Mouse (Mus musculus) hindbrain, postnatal 0 days (tissue): ENCODE measurements around the gene Gins2. TPM values are rescaled to one million over a fixed set of nuclear protein-coding genes. Genes with fewer than 3 reads are reported as not detected.

Experiments
- ATAC-seq: fragments of 200-750 bp; cut with Nextera tagmentation; 2 replicates; pipeline ENCODE4 v1.8.0; 2017; ENCODE audit warnings: mild to moderate bottlenecking, moderate TSS enrichment, moderate library complexity
- DNase-seq: peaks from one replicate; pipeline ENCODE4 v3.0.0-alpha.2; 2015; ENCODE audit warnings: low spot score
- H3K27ac ChIP-seq: fragments of 300-500 bp; sonication (generic); 2 replicates; pipeline ENCODE4 v1.5.1; 2014; ENCODE audit warnings: mild to moderate bottlenecking
- H3K27me3 ChIP-seq: fragments of 300-500 bp; sonication (generic); 2 replicates; pipeline ENCODE4 v1.6.1; 2014; ENCODE audit warnings: low read length, mixed read lengths; ENCODE audit not compliant: insufficient read depth
- H3K36me3 ChIP-seq: fragments of 300-500 bp; sonication (generic); 2 replicates; pipeline ENCODE4 v1.6.1; 2014; ENCODE audit warnings: low read length, mixed read lengths; ENCODE audit not compliant: insufficient read depth
- H3K4me1 ChIP-seq: fragments of 300-500 bp; sonication (generic); 2 replicates; pipeline ENCODE4 v1.6.1; 2014; ENCODE audit warnings: antibody characterized with exemption, low read length, mixed read lengths; ENCODE audit not compliant: insufficient read depth
- H3K4me2 ChIP-seq: fragments of 300-500 bp; sonication (generic); 2 replicates; pipeline ENCODE4 v1.6.1; 2014; ENCODE audit warnings: low read depth, mild to moderate bottlenecking, low read length, moderate library complexity, mixed read lengths
- H3K4me3 ChIP-seq: fragments of 300-500 bp; sonication (generic); 2 replicates; pipeline ENCODE4 v1.5.1; 2014; ENCODE audit warnings: low read length
- H3K9ac ChIP-seq: fragments of 300-500 bp; sonication (generic); replicated peaks from 2 replicates; pipeline ENCODE4 v1.6.1; 2014; ENCODE audit warnings: mild to moderate bottlenecking, low read length, moderate library complexity, mixed read lengths
- H3K9me3 ChIP-seq: fragments of 300-500 bp; sonication (generic); 2 replicates; pipeline ENCODE4 v1.6.1; 2016; ENCODE audit warnings: low read length, mixed read lengths
- CTCF ChIP-seq: IDR thresholded peaks from 2 replicates; pipeline ENCODE4 v1.5.1; 2016; ENCODE audit warnings: antibody characterized with exemption, control low read depth, low read depth
- WGBS: fragments of 180-500 bp; shearing (Covaris S2); extraction: QIAGEN DNeasy Blood & Tissue Kit; methylation state at CpG from one replicate; pipeline ENCODE4 v1.1.7; 2014; 5-methylcytosine and 5-hydroxymethylcytosine counted together
- polyA plus RNA-seq: library from polyadenylated mRNA; unstranded; fragments of >200 nt; fragmentation: Nextera tagmentation; extraction: Ambion mirVana; gene quantifications from 2 replicates; pipeline ENCODE4 v1.2.1, GENCODE M21; 2015
- total RNA-seq: library from RNA; depleted of rRNA; stranded (reverse); fragments of >200 nt; gene quantifications from 2 replicates; pipeline ENCODE4 v1.2.3, GENCODE M21; 2014

Gene Gins2
- total and polyA plus RNA-seq, 2 experiments from 2014 or later = 12.3 to 20.6 TPM

- no peak for TF ChIP-seq CTCF
- no peak for DNase-seq
- Histone ChIP-seq H3K27me3 (no peaks in the 10 kb centered on the region), H3K27ac (peak overlapping the region; percentile 64), H3K4me2 (no peak overlapping the region), H3K36me3 (peaks cover 12% of the 10 kb centered on the region; the same call in 1 of the 2 replicates), H3K4me3 (no peak overlapping the region), H3K9me3 (no peaks in the 10 kb centered on the region), H3K4me1 (peaks cover 54% of the 10 kb centered on the region), H3K9ac (no peak overlapping the region)
- ATAC-seq = no peak
- 81% methylated on average over 18 of the region's 18 CpGs for WGBS
Measured at GRCm38 (mm10) chr8:120562680-120563347, 26.3 kb downstream of the Gins2 start.

GRCm38 (mm10) chr8:120561539-120562435 is 27.3 kb downstream of the Gins2 start:
- Histone ChIP-seq H3K4me2 (no peak overlapping the region), H3K27me3 (no peaks in the 10 kb centered on the region), H3K9me3 (no peaks in the 10 kb centered on the region), H3K27ac (no peak overlapping the region), H3K36me3 (peaks cover 4% of the 10 kb centered on the region; the same call in 1 of the 2 replicates), H3K4me3 (no peak overlapping the region), H3K9ac (no peak overlapping the region), H3K4me1 (peaks cover 64% of the 10 kb centered on the region)
- WGBS = 75% methylated on average over 22 of the region's 22 CpGs
- TF ChIP-seq CTCF = peak; percentile 71
- DNase-seq (peak; percentile 50), ATAC-seq (no peak)

- ATAC-seq = no peak
- no peaks in the 10 kb centered on the region for H3K27me3 ChIP-seq
- H3K4me2 ChIP-seq = no peak overlapping the region
- H3K9ac ChIP-seq = no peak overlapping the region
- no peak overlapping the region for H3K27ac ChIP-seq
- peaks cover 74% of the 10 kb centered on the region for H3K4me1 ChIP-seq
- no peaks in the 10 kb centered on the region for H3K36me3 ChIP-seq
- no peak for DNase-seq
- no peak for TF ChIP-seq CTCF
- WGBS = 78% methylated on average over 5 of the region's 5 CpGs
- no peak overlapping the region for H3K4me3 ChIP-seq
- H3K9me3 ChIP-seq = no peaks in the 10 kb centered on the region
Measured at GRCm38 (mm10) chr8:120560535-120560934, 28.6 kb downstream of the Gins2 start.

- Histone ChIP-seq H3K9me3 (no peaks in the 10 kb centered on the region), H3K4me2 (0 out of 2 replicates have a peak overlapping the region, but pooled peaks have one; percentile 8), H3K9ac (peak overlapping the region; percentile 23; the same call in 1 of the 2 replicates), H3K27ac (no peak overlapping the region), H3K4me3 (no peak overlapping the region), H3K27me3 (no peaks in the 10 kb centered on the region), H3K4me1 (peaks cover 67% of the 10 kb centered on the region), H3K36me3 (no peaks in the 10 kb centered on the region)
- 16% methylated on average over 11 of the region's 11 CpGs for WGBS
- peak; percentile 61 for DNase-seq
- TF ChIP-seq CTCF = no peak
- ATAC-seq = no peak
Measured at GRCm38 (mm10) chr8:120559654-120560053, 29.4 kb downstream of the Gins2 start.

- Histone ChIP-seq H3K4me1 (peaks cover 52% of the 10 kb centered on the region), H3K9ac (no peak overlapping the region), H3K9me3 (no peaks in the 10 kb centered on the region), H3K27ac (no peak overlapping the region), H3K4me2 (no peak overlapping the region), H3K4me3 (no peak overlapping the region), H3K36me3 (no peaks in the 10 kb centered on the region), H3K27me3 (no peaks in the 10 kb centered on the region)
- no peak for TF ChIP-seq CTCF
- DNase-seq (no peak), ATAC-seq (no peak)
- 69% methylated on average over 4 of the region's 4 CpGs for WGBS
Measured at GRCm38 (mm10) chr8:120558162-120558561, 30.9 kb downstream of the Gins2 start.

GRCm38 (mm10) chr8:120557170-120557965 is 31.7 kb downstream of the Gins2 start:
- TF ChIP-seq CTCF = no peak
- no peaks in the 10 kb centered on the region for H3K36me3 ChIP-seq
- 0 out of 2 replicates have a peak overlapping the region, but pooled peaks have one; percentile 1 for H3K9ac ChIP-seq
- peaks cover 49% of the 10 kb centered on the region for H3K4me1 ChIP-seq
- no peaks in the 10 kb centered on the region for H3K27me3 ChIP-seq
- WGBS = 43% methylated on average over 15 of the region's 15 CpGs
- H3K9me3 ChIP-seq = no peaks in the 10 kb centered on the region
- H3K4me2 ChIP-seq = no peak overlapping the region
- ATAC-seq (no peak), DNase-seq (no peak)
- no peak overlapping the region for H3K27ac ChIP-seq
- no peak overlapping the region for H3K4me3 ChIP-seq
